Mouse (Mus musculus) stomach, embryonic 15.5 days (tissue): Measurements from ENCODE around the gene Cyld. TPM values are rescaled to one million over a fixed set of nuclear protein-coding genes. Genes with fewer than 3 reads are reported as not detected.

Experiments
- ATAC-seq: fragments of 200-750 bp; cut with Nextera tagmentation; 2 replicates; pipeline ENCODE4 v1.8.0; 2017; ENCODE audit warnings: low read depth, moderate number of reproducible peaks, moderate TSS enrichment; ENCODE audit not compliant: insufficient read depth, low FRiP score
- H3K27ac ChIP-seq: fragments of 300-500 bp; sonication (generic); 2 replicates; pipeline ENCODE4 v1.5.1; 2015; ENCODE audit warnings: mild to moderate bottlenecking, inconsistent platforms
- H3K27me3 ChIP-seq: fragments of 300-500 bp; sonication (generic); replicated peaks from 2 replicates; pipeline ENCODE4 v1.6.1; 2015; ENCODE audit warnings: inconsistent platforms
- H3K36me3 ChIP-seq: fragments of 300-500 bp; sonication (generic); 2 replicates; pipeline ENCODE4 v1.6.1; 2015; ENCODE audit warnings: inconsistent platforms
- H3K4me1 ChIP-seq: fragments of 300-500 bp; sonication (generic); 2 replicates; pipeline ENCODE4 v1.6.1; 2015; ENCODE audit warnings: inconsistent platforms
- H3K4me2 ChIP-seq: fragments of 300-500 bp; sonication (generic); 2 replicates; pipeline ENCODE4 v1.6.1; 2015; ENCODE audit warnings: mild to moderate bottlenecking, inconsistent platforms
- H3K4me3 ChIP-seq: fragments of 300-500 bp; sonication (generic); replicated peaks from 2 replicates; pipeline ENCODE4 v1.5.1; 2015; ENCODE audit warnings: inconsistent platforms
- H3K9ac ChIP-seq: fragments of 300-500 bp; sonication (generic); 2 replicates; pipeline ENCODE4 v1.6.1; 2015; ENCODE audit warnings: inconsistent platforms
- H3K9me3 ChIP-seq: fragments of 300-500 bp; sonication (generic); 2 replicates; pipeline ENCODE4 v1.6.1; 2016; ENCODE audit warnings: inconsistent platforms
- WGBS: fragments of 180-500 bp; shearing (Covaris S2); methylation state at CpG from one replicate; pipeline ENCODE4 v1.1.7; 2015; 5-methylcytosine and 5-hydroxymethylcytosine counted together
- polyA plus RNA-seq: library from polyadenylated mRNA; unstranded; fragments of >200 nt; fragmentation: Nextera tagmentation; extraction: Ambion mirVana; gene quantifications from 2 replicates; pipeline ENCODE4 v1.2.1, GENCODE M21; 2015

Gene Cyld
- polyA plus RNA-seq, 1 experiment from 2014 or later, result 13.7 TPM

DNA sequence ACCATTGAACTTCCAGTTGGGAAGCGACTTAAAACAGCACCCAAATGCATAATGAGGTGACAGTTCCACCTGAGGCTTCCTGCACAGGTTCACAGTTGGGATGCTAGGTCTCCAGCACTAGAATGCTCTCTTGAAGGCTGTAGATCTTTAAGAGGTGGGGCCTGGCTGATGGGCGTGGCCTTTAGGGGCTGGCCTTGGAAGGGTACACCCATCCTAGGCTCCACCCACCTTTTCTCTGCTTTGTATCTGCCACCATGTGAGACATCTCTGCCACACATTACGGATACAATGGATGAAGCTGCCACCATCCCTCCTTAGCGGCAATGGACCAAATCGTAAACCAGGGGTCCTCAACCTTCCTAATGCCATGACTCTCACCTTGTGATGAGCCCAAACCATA lies 99.1 kb downstream of the Cyld start:
- no peaks in the 10 kb centered on the region for H3K9me3 ChIP-seq
- H3K27me3 ChIP-seq, result no peaks in the 10 kb centered on the region
- no peaks in the 10 kb centered on the region for H3K4me1 ChIP-seq
- ATAC-seq, result no peak
- H3K36me3 ChIP-seq, result no peaks in the 10 kb centered on the region
- WGBS, result 87% methylated on average over 5 of the region's 5 CpGs
- no peak overlapping the region for H3K9ac ChIP-seq
- H3K4me2 ChIP-seq, result no peak overlapping the region
- H3K4me3 ChIP-seq, result no peak overlapping the region
- no peak overlapping the region for H3K27ac ChIP-seq

DNA sequence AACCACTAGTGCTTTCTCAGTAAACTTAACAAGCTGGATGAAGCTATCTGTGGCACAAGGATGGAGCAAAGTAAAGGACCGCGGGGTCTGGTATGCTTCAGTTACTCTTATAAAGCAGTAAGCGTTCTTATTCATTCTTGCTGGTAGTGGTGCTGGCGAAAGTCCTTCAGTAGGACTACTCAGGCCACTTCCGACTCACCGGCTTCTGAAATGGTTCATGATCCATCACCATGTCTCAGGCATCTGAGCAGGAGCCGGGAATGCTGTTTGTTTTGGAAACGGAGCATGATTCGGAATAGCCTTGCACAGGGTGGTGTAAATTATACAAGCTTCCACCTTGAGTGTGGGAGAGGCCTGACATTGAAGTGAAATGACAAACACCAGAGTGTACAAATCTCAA lies 99.8 kb downstream of the Cyld start:
- H3K4me3 ChIP-seq, result no peak overlapping the region
- no peak for ATAC-seq
- H3K27ac ChIP-seq, result no peak overlapping the region
- H3K4me1 ChIP-seq, result no peaks in the 10 kb centered on the region
- H3K36me3 ChIP-seq, result no peaks in the 10 kb centered on the region
- H3K4me2 ChIP-seq, result no peak overlapping the region
- H3K9me3 ChIP-seq, result no peaks in the 10 kb centered on the region
- WGBS, result 81% methylated on average over 9 of the region's 9 CpGs
- no peak overlapping the region for H3K9ac ChIP-seq
- no peaks in the 10 kb centered on the region for H3K27me3 ChIP-seq

Other genes starting within 250 kb of the Cyld start
- gene Nkd1, start 175.7 kb upstream of the Cyld start, polyA plus RNA-seq, result 40.4 and 42.0 TPM in 2 replicates
- gene Snx20, start 60.9 kb upstream of the Cyld start, polyA plus RNA-seq, result 2.8 TPM in 2 replicates
- 0.19 and 0.21 TPM in 2 replicates for gene Nod2, start 49.7 kb upstream of the Cyld start, polyA plus RNA-seq